Mouse (Mus musculus) C2C12 (cell line): Measurements from ENCODE around the gene Adamts14.

ENCODE experiments used
- CTCF ChIP-seq: IDR thresholded peaks from one replicate; pipeline ENCODE4 v1.5.1; 2011; ENCODE audit not compliant: control insufficient read depth, insufficient read depth, insufficient read length
- MAX ChIP-seq: IDR thresholded peaks from one replicate; pipeline ENCODE4 v1.6.1; 2011; ENCODE audit warnings: mild to moderate bottlenecking, control low read depth
- MYOD1 ChIP-seq: IDR thresholded peaks from one replicate; pipeline ENCODE4 v1.6.1; 2011; ENCODE audit warnings: low read depth; ENCODE audit not compliant: control insufficient read depth, insufficient read length
- USF1 ChIP-seq: IDR thresholded peaks from one replicate; pipeline ENCODE4 v1.6.1; 2011; ENCODE audit warnings: low read depth, mild to moderate bottlenecking, control low read depth, moderate library complexity

- no peak for TF ChIP-seq CTCF
- no peak for TF ChIP-seq USF1
- no peak for TF ChIP-seq MAX
- TF ChIP-seq MYOD1 = no peak
These were observed 27.8 kb upstream of the Adamts14 start for GRCm38 (mm10) chr10:61300996-61301395.
